Mouse (Mus musculus) CD4-positive, CD25-positive, alpha-beta regulatory T cell (primary cell): Measurements from ENCODE around the gene Rhox11. TPM values are rescaled to one million over a fixed set of nuclear protein-coding genes. Genes with fewer than 3 reads are reported as not detected.

Experiments
- polyA plus RNA-seq: library from polyadenylated mRNA; unstranded; fragments of 100-300 nt; shearing (Covaris generic); gene quantifications from one replicate; pipeline ENCODE4 v1.2.1, GENCODE M21; 2017

Gene Rhox11
- not detected for polyA plus RNA-seq

DNA sequence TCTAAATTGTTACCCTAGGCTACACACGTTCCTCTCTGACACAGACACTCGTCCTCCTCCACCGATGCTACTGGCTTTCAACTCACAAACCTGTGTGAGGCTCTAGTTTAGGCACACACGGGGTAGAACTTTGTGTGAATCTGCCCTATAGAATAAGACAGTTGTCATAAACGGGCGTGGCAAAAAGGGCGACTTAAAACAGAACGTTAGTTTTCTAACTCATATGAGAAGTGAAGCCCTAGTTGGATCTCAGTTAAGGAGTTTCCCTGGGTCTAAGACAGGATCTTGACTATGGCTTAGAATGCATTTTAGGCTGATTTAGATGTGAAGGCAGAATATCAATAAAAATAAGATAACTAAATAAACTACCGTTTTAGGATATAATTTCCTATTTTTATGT lies at the start of gene Rhox11:
TSS of gene Rhox11 (minus strand) at position 101 of the 400 bp plus-strand sequence.

DNA sequence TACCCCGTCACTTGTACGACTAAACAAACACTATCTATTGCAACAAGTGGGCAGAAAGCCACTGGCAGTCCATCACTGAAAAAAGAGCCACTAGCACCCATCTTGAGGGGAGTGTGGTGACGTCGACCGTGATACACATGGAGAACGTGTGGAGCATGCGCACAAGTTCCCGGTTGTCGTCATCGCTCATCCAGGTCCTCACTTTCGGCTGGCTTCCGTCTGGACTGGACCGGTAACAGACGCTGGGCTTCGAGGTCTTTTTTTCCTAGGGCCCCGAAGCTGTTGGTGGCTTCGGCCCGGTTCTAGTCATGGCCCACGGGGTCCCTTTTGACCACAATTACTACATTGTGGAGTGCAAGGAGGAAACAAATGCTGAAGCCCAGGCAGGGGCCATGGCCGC lies 36.0 kb upstream of the Rhox11 start, which contains the start of gene Rhox13:
TSS of gene Rhox13 (plus strand) at position 238 of the 400 bp plus-strand sequence.

DNA sequence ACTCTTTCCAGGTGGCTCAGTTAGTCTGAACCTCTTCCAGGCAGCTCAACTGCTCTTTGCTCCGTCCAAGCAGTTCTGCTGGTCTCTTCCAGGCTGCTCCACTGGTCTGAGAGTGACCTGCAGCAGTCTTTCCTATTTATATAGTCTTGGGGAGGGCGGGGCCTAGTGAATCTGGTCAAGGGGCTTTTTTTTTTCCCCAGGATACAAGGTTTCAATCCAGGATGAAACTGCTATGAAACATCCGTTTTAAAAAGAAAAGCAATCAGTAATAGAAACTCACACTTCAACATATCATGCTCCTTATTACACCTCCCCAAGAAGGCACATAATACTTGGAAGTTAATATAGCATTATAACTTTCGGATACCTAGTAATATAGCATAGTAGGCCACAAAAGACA lies 25.9 kb upstream of the Rhox11 start, which contains the start of gene Rhox12:
TSS of gene Rhox12 (minus strand) at position 101 of the 400 bp plus-strand sequence.

DNA sequence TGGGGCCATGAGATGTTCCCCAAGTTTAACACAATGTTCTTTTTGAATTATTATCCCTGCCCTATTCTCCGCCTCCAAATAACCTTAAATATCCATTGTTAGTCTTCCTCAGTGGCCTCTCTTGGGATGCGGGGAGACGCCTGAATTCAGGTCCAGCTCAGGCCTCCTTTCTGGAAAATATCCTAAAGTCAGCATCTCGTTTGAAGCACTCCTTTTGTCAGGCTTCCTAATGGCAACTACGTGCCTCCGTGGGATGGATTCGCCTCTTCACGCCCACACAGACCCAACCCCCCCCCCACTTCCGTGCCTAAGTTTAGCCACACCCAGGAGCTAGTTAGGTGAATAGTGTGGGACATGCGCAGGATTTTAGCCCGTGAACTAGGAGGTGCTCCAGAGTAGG lies 18.8 kb downstream of the Rhox11 start, which contains the start of gene Rhox10:
TSS of gene Rhox10 (plus strand) at position 301 of the 400 bp plus-strand sequence.

DNA sequence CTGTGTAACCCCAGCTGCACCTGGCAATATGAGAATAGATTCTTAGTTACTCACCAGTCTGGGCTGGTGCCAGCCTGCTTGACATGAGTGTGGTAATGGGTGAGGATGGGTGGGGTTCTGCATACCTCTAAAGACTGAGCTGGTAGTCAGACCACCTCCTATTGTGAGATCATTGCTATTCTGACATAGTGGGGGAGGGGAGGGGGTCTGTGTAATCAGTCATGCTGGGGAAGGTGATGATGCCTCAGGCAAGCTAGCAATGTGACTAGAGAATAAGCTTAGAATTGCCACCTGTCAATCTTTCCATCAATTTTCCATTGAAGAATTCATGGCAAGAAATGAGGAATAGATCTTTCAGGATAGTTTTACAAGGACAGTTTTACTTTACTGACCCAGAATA lies 41.9 kb downstream of the Rhox11 start, which contains the start of gene Btg1-ps2:
TSS of gene Btg1-ps2 (minus strand) at position 101 of the 400 bp plus-strand sequence.

Other genes starting within 250 kb of the Rhox11 start
- not detected for gene Rhox8, start 206.2 kb downstream of the Rhox11 start, polyA plus RNA-seq
- gene Rhox7b, start 187.9 kb downstream of the Rhox11 start, polyA plus RNA-seq, result not detected
- gene Rhox9, start 183.4 kb downstream of the Rhox11 start, polyA plus RNA-seq, result not detected
- gene Btg1-ps1, start 66.3 kb downstream of the Rhox11 start, polyA plus RNA-seq, result not detected
- gene Btg1-ps2, start 42.0 kb downstream of the Rhox11 start, polyA plus RNA-seq, result not detected
- gene Rhox10, start 18.7 kb downstream of the Rhox11 start, polyA plus RNA-seq, result not detected
- gene Rhox12, start 25.8 kb upstream of the Rhox11 start, polyA plus RNA-seq, result not detected
- gene Rhox13, start 36.1 kb upstream of the Rhox11 start, polyA plus RNA-seq, result not detected
- gene Zbtb33, start 104.7 kb upstream of the Rhox11 start, polyA plus RNA-seq, result 2.0 TPM
- gene Tmem255a, start 167.3 kb upstream of the Rhox11 start, polyA plus RNA-seq, result 0.73 TPM
- gene Atp1b4, start 231.0 kb upstream of the Rhox11 start, polyA plus RNA-seq, result not detected